Mouse (Mus musculus) retina, postnatal 1 day (tissue): ENCODE measurements around the gene Tax1bp3.
A peak's percentile ranks its signal among the peaks of the same experiment; 100 is the strongest.

Source experiments
- DNase-seq: peaks from one replicate; pipeline ENCODE4 v3.0.0-alpha.2; 2012

The Tax1bp3 gene

DNA sequence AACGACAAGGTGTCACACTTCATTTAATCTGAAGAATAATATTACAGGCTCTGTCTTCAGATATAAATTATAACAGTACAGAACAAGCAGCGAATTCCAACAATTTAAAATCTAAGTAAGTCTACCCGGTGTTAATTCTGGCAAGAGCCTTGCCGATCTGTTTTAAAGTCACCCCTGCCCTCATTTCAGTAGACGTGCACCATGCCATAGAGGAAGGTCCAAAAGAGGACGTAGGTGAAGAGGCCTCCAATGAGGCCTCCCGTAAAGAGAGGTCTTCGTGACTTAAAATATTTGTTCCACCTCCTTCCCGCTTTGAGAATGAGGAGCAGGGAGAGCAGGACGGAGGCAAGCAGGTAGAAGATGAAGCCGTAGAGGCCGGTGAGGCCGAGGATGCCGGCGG, 697 bp upstream of the Tax1bp3 start:
- no peak for DNase-seq

GRCm38 (mm10) chr11:73177509-73177875, 609 bp downstream of the Tax1bp3 start:
- peak; percentile 84 for DNase-seq

GRCm38 (mm10) chr11:73177895-73178294, 1.0 kb downstream of the Tax1bp3 start:
- DNase-seq, result no peak

DNA sequence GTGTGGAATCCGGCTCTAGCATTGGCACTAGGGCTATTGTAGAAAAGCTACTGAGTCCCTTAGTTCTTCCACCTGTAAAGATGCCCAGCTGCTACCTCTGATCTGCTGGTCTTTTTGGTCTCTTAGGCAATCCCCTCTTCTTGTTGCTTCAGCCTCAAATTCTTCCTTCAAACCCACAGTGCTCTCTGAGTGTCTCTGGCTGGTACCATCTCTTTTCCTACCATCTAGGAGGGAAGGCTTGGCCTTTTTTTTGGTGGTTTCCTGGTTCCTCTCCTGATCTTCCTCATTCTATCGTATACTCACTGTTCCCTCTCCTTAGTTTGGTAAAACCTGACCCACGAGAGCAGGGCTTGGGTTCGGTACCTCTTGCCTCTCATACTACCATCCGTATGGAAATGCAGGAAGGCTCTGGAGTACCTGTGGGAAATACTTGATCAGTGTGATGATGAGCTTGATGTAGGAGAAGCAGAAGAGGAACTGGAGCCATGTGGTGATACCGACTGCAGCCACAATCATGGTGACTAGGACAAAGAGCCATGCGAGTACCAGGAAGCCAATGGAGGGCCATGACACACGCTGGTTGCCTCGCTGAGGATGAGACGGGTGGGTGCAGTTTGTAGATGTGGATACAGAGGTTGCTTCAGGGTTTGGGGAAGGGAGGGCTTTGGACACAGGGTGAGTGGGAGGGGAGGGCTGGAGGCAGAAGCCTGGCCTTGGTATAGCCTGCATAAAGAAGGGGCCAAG, 9.2 kb downstream of the Tax1bp3 start:
- DNase-seq, result no peak

DNA sequence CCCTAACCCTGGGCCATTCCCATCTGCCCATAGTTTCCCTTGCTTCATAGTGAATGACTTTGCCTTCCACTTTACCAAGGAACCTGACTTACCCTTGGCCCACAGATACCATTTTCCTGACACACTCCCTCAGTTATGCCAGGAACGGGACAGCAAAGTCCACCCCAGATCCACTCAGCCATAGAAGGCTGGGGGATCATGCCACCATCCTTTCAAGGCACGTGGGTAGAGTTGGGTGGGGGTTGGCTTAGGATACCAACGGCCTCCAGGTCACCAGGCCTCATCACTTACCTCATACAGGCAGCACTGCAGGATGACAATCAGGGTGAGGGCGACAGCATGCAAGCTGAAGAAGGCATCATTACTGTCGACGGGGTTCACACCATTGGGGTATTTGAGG, 10.3 kb downstream of the Tax1bp3 start:
- no peak for DNase-seq

DNA sequence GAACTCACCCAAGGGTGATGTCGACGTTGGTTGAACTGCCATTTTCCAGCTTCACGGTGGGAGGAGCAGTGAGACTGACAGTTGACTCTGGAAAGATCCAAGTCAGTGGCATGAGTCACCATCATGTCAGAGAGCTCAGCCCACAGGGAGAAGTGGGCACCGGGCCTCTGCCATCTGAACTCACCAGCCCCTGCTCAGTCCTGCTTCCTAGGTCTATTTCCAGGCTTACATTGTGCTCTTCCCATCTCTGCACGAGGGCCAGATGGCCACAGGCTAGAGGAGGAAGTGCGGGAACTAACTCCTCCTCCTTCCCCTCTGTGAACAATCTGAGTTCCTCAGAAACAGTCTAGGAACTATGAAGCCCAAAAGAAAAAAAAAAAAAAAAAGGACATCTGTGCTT, 16.2 kb downstream of the Tax1bp3 start:
- DNase-seq, result no peak

DNA sequence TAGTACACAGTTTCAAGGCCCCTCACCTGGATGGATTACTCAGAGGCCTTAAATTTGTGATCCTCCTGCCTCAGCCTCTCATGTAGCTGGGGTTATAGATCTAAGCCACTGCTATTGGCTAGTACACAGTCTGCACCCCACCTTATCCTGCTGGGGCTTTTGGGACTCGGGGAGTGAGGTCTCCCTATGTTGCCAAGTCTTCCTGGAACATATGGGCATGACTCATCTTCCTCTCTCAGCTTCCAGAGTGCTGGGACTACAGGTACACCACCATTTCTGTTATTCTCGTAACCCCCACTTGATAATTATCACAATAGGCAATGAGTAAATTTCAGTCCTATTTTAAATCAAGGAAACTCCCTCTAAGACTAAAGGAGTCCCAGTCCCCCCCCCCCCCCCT, 17.6 kb downstream of the Tax1bp3 start:
- no peak for DNase-seq

GRCm38 (mm10) chr11:73198190-73198589, 21.3 kb downstream of the Tax1bp3 start:
- no peak for DNase-seq

DNA sequence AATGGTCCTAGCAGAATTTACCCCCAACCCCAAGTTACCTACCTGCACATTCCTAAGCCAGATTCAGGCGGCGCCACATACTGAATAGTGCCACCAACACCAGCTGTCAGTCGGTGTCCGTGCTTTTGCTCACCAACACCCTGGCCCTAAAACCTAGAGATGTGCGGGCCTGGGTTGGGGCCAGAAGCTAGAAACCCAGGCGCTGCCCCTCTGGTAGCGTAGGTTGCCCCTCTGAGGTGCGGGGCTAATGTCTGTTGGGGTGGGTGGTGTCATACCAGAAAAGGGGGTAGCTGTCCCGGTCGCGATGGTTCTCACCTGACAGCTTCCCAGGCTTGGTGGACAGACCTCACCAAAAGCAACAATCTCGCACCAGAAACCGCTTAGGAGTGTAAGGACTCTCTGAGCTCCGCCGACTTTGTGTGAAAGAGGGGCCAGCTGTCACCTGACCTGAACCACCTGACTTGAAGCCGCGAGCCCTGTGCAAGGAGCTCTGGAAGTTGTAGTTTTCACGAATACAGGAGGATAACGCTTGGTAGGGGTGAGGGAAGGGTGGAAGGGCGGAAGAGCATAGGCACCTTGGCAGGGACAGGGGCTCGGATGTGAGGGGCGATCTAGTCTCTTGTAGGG, 21.8 kb downstream of the Tax1bp3 start, which contains the start of gene Ctns:
Ctns (minus strand) TSS at position 440 of the 627 bp plus-strand sequence.
- DNase-seq, result peak; percentile 94

DNA sequence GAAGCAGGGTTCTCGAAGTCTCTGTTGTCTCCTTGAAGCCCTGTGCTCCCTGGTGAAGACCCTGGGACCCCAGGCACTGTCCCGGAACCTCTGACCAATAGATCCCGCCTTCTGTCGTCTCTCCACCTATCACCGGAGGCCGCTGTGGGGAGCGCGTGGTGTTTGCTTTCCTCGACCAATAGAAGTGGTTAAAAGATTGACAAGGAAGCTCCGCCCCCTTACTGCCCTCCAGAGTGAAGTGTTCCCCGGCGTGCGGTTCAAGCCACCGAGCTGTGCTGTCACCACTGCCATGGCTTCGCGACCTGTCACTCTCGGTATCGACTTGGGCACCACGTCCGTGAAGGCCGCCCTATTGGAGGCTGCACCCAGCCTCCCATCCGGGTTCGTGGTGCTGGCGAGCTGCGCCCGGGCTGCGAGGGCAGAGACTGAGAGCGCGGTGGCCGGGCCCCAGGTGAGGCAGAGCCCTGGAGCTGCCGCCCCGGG, 22.4 kb downstream of the Tax1bp3 start, which contains the start of gene Shpk:
Shpk (plus strand) TSS at position 231 of the 483 bp plus-strand sequence.
- peak; percentile 97 for DNase-seq

- DNase-seq, result no peak
Observed at GRCm38 (mm10) chr11:73199879-73200278, 23.0 kb downstream of the Tax1bp3 start.

- no peak for DNase-seq
Observed at GRCm38 (mm10) chr11:73201021-73201420, 24.1 kb downstream of the Tax1bp3 start.

GRCm38 (mm10) chr11:73201597-73201996, 24.7 kb downstream of the Tax1bp3 start:
- peak; percentile 54 for DNase-seq

GRCm38 (mm10) chr11:73203895-73204294, 27.0 kb downstream of the Tax1bp3 start:
- DNase-seq, result no peak

DNA sequence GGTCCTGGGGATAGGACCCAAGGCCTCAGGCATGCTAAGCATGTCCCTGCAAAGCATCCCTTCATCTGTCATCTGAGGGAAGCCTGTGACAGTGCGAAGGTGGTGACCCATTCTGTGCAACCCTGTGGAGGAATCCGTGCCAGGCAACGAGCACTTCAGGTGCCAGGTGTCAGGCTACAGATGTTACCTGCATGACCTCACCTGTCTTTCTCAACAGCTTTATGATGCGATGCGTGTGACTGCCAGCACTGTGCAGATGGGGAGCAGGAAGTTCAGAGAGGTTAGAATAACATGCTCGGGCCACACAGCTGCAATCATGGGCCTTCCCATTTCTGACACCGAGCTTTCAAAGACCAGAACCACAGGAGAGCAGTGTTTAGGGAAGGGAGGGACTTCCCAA, 28.3 kb downstream of the Tax1bp3 start:
- DNase-seq, result no peak

- no peak for DNase-seq
Observed at GRCm38 (mm10) chr11:73207621-73208020, 30.7 kb downstream of the Tax1bp3 start.

GRCm38 (mm10) chr11:73213956-73214355, 37.1 kb downstream of the Tax1bp3 start:
- no peak for DNase-seq

- no peak for DNase-seq
Observed at GRCm38 (mm10) chr11:73219671-73220070, 42.8 kb downstream of the Tax1bp3 start.

- DNase-seq, result no peak
Observed at GRCm38 (mm10) chr11:73220651-73221050, 43.8 kb downstream of the Tax1bp3 start.

- no peak for DNase-seq
Observed at GRCm38 (mm10) chr11:73222846-73223245, 46.0 kb downstream of the Tax1bp3 start.

DNA sequence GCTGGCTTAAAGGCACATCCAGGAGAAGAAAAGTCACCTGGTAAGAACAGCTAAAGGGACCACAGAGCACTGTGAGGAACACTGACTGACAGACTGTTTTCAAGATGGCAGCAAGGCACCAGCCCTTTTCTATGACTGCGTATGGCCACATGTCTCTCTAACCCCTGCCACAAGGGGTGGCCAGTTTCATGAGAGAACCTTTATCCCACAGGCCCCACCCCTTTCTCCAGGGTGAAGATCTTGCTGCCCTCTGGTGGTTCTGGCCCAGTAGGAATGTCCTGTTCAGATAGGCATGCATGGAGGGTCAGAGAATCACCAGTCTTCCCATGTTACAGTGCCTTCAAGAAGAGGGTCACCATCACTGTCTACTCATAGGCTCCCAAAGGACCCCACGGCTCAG, 47.1 kb downstream of the Tax1bp3 start:
- DNase-seq, result no peak

DNA sequence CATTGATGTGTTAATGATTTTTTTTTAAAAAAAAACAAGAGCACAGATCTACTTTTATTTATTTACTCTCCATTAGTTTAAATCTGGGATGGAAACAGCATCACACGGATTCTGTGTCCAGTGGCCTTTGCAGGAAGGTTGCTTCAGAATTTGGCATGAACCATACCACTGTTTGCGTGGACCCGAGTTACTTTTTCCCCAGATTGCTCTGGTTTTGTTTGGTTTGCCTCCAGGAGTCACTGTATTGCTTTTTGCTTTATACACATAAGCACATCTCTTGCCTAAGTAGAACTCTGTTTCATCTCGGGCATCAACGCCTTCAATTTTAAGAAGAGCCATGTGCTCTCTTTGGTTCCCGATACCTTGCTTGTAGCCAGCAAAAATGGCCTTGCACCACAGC, 49.0 kb downstream of the Tax1bp3 start:
- no peak for DNase-seq

DNA sequence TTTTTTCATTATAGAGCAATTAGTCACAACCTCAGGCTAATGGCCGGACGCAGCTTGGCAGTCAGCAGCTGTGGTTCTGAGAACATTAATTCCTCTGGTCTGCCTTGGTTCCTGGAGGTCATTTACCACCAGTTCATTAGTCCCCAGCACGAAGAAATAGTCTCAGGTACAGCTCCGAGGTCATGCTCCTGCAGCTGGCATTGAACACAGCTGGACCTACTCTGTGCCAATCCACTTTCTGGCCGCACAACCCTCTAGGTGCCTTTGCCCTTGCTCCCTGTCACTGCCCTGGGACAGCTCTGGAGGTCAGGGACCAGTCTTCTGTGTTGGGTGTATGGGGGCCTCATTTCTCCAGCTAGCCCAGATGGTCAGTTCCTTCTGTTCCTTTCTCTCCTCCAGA, 52.0 kb downstream of the Tax1bp3 start:
- no peak for DNase-seq

DNA sequence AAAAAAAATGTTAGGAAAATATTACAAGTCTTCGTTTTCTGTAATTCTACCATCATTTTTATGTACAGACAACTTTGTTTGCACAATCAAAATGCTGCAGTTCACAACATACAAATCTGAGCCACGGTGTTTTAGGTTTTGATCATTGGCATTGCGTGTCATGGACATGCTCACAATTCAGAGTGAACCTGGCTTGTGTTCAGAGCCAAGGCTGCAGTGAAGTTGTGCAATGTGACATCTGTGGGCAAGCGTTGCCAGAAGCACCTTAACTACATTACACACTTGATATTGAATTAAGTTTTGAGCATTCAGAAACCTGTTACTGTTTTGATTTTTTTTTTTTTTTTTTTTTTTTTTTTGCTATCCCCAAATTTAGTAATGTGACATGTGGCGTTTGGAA, 53.2 kb downstream of the Tax1bp3 start:
- no peak for DNase-seq
